Mouse (Mus musculus) T-helper 2 cell (primary cell): ENCODE measurements around the gene Rpl29.

Experiments
- in situ Hi-C: fragments of 300-600 bp; cut with MboI, MseI; formaldehyde crosslinking; loops from one replicate; pipeline ENCODE4 v1.15.1; 2025; ENCODE audit warnings: high pct_unique_total_duplicates

Rpl29 gene

DNA sequence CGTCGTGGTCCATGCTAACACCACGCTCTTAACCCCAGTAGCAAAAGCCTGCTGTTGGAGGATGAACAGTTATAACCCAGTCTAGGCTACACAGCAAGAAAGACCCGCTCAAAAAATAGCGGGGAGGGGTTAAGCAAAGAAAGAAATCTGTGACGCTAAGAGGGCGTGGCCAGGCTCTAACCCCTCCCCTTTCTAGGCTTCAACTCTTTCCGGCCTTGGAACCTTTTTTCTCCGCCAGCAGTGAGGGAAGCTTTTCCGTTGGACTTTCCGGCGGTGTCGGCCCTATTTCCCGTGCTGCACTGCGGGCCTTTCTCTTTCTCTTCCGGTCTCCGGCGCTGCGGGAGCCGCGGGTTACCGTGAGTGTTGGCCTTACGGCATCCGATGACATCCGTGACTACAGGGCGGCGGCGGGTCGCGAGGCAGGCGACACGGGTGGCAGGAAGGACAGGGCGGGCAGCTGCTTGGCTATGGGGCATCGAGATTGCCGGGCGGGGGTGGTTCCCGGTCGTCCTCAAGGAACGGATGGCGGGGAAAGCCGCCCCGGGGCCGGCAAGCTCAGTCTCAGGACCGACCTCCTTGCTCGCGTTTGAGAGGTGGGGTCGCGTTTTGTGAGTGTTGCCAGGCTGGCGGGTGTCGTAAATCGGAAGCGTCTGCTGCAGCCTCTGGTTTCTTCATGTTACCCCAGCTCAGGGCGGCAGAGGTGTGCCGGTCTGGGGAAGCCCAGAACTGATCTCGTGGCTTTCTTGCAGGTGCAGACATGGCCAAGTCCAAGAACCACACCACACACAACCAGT, at the start of gene Rpl29:
Gene Rpl29, plus strand, starts transcription at position 234 of the 794 bp plus-strand sequence.
- in situ Hi-C loops = loop anchor here (5.0 kb wide), 1 partner anchor 62 kb away; the partner anchor contains the start of gene Dusp7

DNA sequence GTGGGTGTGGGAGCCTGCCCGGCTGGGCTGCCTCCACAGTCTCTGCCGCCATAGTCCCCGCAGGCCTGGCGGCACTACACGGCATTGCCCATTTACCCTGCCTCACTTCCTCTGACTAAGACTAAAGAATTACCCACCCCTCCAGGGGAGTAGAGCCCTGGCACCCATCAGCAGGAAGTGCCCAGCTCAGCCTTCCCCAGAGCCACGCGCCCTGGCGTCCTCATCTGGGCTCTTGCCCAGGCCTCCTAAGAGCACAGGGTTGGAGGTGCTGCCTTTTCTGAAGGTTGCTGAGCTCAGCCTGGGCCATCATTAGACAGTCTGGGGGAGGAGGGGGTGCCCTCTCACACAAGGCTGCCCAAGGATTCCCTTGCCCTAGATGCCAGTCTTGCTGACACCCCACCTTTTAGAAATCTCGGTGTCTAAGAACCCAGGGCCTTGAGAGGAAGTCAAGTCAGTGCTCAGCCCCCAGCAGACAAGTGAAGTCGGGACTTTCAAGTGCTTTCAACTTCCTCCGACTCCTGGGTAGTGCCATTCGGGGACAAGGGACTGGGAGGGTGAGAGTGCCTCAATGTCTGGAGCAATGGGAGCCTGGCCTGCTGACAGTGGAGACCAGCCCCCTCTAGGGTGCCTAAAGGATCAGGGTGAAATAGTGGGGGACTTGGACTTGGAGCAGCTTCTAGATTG, 42.9 kb upstream of the Rpl29 start:
- in situ Hi-C loops = no loop called here

DNA sequence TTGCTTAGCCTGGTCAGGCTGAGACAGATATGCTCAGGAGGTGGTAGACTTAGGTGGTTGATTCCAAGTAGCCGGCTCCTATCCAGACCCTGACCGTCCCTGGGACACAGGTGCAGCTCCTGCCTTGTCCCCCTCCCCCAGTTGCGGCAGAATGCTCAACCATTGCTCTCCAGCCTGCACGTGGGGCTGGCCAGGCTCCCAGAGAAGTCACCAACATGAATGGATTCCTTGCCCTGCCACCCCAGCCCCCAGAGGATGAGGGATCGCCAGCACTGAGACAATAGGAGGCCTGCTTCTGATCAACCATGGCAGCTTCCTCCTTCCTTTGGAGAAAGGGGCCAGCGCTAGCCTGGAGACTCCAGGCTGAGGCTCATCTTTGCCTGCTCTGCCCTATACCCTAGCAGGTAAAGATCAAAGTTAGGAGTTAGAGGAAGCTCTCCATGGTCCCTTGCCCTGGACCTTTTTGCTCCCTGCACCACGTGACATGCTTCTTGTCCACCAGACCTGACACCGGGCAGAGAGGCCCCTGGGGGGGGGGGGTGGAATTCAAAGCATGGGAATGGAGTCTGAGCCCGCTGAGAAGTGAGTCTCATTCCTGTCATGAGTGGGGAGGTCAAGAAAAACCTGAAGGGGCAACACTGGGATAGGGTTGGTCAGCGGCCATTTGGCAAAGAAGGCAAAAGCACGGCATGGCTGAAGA, 36.3 kb upstream of the Rpl29 start:
- in situ Hi-C loops = no loop called here

DNA sequence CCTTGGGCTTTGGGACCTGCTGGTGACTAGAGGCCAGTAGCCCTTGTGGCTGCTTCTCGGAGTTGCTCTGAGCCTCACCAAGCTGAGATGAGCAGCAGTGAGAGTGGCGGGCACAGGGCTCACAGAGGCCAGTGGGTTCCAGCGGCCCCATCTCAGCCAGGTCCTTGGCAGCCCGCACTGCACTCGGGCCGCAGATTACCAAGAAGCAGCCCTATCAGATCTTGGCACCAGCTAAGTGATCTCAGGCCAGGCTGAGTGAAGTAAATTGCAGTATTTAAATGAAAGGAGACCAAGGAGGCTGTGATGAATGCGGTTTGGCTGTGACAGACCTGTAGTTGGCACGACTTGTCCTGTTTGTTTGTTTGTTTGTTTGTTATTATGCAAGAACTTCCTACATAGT, 35.7 kb upstream of the Rpl29 start:
- in situ Hi-C loops = no loop called here

DNA sequence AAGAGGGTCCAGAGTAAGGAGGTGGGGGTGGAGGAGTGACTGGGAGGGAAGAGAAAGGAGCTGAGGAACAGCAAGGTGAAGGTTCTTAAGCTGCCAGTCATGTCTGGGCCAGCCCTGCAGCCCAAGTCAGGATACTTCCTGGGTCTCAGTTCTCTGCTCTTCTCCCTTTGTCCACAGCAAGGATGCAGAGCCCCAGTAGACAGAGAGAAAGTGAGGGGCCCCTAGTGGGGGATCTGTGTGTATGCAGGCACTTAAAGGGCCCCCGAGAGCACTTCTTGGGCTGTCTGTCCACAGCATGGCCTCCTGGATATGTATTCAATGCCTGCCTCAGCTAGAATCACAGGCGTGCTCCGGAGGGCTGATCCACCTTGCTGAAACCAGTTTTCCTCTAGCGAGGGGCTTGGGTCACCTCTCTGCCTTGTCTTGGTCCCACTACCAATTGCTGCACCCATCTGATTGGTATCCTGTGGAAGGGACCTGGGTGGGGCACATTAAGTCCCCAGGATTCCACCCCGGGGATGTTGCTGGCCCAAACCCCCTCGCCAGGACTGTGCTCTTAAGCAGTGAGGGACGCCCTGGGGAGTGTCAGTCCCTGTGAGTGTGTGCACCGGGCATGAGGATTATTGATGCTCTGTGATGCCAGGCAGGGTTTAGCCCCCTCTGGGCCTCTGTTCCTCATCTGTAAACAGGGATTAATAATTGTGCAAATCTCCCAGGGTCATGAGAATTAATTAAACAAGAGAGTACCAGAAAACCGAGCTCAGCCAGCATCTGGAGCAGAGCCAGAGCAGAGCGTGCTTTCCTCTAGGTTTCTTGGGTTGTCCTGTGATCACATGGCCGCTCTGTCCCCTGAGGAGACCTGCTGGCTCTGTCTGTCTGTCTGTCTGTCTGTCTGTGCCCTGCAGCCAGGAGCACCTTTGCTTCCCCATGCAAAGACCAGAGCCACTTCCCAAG, 34.3 kb upstream of the Rpl29 start:
- in situ Hi-C loops = no loop called here

DNA sequence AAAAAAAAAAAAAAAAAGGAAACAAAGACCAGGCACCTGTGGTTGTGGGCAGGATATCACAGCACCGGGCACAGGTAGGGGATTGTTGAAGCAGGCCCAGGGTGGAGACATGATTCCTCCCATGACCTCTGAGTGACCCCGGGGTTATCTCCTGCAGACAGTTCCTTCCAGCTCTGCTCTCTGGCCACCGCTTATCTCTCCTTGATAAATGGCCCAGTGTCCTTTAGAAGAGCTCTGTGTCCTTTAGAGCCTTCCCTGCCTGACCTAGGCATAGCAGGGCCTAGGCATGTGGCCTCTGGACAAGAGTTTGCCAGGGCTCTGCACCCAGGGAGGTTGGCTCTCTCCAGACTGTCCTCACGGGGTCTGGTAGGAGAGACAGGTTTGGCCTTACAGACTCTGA, 31.5 kb upstream of the Rpl29 start:
- in situ Hi-C loops = no loop called here

DNA sequence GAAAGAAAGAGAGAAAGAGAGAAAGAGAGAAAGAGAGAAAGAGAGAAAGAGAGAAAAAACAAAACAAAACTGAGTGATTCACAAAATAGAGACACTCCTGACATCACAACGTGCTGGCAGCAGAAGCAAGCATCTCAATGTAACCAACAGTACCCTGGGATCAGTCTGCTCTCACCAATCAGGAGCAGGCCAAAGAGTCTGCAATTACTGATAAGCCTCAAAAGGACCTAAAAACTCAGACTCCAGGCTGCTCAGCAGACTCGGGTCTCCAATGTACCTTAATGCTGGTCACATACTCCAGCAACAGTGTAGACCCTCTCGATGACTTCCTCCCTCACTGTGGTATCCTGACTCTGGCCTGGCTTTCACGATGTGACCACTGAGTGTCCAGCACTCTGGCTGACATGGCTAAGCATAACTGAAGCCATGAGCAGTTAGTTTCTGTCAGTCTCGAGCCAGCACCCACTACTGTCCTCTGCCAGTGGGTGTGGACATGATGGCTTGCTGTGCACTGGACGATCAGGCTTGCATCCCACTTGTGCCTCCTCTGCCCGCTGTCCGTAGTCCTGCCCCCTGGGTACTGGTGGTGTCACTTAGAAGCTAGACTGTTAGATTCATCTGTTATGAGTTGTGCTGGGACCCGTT, 30.5 kb upstream of the Rpl29 start:
- in situ Hi-C loops = no loop called here

DNA sequence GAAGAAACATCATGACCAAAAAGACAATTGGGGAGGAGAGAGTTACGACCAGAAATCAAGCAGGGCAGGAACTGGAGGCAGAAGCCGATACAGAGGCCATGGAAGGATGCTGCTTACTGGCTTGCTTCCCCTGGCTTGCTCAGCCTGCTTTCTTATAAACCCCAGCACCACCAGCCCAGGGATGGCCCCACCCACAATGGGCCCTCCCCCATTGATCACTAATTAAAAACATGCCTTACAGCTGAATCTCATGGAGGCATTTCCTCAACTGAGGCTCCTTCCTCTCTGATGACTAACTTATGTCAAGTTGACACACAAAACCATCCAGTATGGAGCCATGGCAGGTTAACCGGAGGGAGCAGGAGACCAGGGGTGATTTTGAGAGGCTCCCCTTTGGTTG, 29.4 kb upstream of the Rpl29 start:
- in situ Hi-C loops = no loop called here

DNA sequence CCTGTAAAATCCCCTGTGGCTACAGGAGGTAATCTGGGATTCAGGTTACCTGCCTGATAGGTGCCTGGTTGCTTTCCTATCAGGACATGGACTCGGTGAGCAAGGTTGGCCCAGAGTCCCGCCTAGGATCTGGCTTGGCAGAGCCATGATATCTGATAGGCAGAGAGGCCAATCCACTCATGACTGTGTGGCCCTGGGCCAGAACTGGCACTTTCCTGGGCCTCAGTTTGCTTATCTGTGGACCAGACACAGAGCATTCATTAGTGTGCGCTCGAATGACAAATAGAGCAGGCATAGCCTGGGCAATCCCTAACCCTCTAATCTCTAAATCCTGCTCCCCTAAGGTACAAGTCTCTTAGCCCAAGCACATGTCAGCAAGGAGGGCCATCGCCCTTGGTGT, 27.1 kb upstream of the Rpl29 start:
- in situ Hi-C loops = no loop called here

DNA sequence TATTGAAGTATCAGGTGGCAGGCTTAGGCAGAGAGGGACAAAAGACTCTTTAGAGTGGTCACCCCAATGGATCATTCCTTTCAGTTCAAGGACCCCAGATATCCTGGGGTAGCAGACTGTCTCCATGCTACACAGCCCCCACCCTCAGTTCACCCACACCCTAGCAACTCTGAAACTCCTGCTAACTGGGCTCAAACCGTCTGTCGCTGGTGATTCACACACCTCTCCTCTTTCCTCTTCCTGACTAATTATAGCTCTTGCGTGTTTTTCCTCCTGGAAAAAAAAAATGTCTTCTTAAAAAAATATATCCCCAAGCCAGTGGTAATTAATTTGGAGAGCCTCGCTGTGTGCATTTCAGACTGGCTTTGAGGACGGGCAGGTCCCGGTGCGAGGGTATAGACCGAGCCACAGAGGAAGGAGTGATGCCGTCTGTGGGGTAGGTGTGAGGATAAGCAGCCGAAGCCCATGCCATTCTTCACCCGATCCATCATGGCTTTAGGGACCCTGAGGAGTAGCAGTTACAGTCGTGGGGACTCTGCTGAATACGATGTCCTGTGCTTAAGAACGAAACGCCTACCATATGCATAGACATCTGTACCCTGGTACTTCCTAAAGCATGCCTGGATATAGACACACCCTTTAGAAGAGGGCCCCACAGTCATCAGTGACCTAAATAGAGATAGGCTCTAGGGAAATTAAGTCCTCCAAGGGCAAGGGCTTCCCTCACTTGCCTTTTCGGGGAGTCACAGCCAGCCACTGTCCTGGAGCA, 26.5 kb upstream of the Rpl29 start:
- in situ Hi-C loops = no loop called here

DNA sequence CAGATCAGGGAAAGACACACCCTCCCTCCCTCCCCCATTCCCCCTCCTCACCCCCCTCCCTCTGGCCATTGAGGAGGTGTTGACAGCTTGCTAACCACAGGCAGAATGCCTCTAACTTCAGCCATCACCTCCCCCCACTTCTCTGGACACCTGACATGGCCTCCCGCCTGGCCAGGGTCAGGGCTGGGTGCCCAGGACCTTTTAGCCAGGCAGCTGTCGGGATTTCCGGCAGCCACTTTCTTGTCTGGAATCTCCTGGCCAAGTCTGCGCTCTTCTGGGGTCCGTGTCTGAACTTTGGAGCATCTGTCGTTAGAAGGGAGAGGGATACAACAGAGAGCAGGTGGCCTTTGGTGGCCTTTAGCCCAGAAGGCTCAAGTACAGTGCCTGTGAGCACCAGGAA, 24.0 kb upstream of the Rpl29 start:
- in situ Hi-C loops = loop anchor here (5.0 kb wide), 1 partner anchor 53 kb away; no protein-coding TSS in a partner anchor

DNA sequence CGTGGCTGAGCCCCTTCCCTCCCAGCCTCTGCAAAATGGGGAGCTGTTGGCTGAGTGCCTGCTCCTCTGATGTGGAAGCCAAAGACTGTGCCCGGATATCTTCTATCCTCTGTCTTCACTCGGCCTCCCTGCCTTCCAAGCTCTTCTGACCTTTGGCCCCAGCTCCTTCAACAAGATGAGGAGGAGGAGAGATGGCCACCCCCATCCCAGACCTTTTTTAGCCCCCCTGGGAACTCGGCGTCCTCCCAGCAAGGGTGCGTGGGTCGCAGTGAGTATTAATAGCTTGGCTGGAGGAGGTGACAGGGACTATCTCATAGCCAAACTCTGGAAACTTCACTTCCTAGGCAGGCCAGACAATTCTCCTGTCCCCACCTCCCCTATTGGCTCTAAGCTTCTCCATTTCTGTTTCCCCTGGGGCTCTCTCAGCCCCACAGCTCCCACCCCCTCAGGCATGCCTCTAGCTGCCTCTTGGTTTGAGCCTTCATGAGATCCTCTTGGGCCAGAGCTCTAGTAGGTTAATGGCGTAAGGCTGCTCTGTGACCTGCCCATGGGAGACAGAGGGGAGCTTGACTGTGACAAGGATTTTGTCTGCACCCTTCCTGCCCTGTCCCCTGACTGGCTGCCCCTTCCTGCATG, 22.7 kb upstream of the Rpl29 start:
- in situ Hi-C loops = loop anchor here (5.0 kb wide), 1 partner anchor 54 kb away; no protein-coding TSS in a partner anchor

DNA sequence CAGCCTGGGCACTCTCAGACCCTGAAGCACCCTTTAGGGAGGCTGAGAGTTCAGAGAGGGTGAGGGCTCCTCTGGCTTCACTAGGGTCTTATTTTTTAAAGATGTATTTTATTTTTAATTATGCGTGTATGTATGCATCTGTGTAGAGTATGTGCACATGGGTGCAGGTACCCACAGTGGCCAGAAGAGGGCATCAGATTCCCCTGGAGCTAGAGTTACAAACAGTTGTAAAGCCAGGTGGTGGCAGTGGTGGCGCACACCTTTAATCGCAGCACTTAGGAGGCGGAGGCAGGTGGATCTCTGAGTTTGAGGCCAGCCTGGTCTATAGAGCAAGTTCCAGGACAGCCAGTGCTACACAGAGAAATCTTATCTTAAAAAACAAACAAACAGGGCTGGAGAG, 20.2 kb upstream of the Rpl29 start:
- in situ Hi-C loops = loop anchor here (5.0 kb wide), 1 partner anchor 57 kb away; no protein-coding TSS in a partner anchor

DNA sequence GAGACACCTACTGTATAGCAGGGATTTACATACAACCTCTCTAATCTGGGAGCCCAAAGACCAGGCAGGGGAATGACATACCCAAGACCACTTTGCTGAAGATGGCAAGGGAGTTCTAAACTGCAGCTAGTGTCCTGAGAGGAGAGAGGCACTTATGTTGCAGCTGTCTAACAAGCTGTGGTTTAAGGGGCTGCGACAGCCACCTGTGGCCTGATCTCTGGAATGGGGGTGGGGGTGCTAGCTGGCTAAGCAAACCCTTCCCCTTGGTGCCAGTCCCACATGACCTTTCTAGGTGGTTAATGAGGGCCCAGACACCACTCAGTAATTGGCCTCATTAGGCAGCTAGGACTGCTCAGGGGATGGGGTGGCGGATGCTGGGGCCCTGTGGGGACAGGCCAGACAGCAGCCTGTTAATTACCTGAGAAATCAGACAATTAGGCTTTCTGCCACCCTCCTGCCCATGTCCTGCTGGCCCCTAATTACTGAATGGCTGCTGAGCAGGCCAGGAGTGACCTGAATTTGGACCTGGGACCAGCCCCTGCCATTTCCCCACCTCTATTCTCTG, 19.1 kb upstream of the Rpl29 start:
- in situ Hi-C loops = no loop called here

DNA sequence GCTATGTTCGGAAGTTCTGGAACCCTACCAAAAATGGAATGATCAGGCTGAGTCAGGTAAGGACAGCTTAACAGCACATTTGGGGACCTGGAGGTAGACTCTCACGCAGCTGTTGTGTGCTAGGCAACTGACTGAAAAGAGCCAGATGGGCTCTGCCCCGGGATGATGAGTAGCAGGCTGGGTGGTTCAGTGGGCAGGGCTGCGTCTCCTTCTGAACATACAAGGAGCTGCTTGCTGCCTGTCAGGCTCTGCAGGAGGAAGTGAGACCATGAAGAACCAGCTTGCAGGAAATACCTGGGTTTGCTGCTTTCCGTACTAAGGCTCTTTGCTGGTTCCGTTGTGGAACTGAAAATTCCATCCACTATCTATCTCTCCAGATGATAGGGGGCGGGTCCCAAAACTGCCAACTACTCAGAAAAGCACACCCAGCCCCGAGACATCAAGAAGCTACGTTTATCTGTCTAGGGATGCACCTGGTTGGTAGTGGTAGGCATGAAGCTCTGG, 18.1 kb upstream of the Rpl29 start:
- in situ Hi-C loops = no loop called here

DNA sequence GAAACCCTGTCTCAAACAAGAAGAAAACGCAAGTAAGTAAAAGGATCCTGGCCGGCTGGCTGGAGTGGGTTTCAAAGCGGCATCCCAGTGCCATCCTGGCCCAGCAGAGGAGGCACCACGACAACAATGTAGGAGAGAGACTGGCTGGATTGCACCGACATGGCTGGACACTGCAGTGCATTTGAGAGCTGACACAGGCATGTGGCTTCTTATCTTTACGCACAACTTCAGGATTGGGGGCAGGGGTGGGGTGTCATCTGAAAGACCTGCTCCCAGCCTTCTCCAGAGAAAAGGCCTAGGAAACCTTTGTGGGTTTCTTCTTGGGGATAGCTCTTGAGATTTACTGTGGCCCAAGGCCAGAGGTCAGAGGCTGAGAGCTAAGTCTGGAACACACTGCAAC, 17.5 kb upstream of the Rpl29 start:
- in situ Hi-C loops = no loop called here

DNA sequence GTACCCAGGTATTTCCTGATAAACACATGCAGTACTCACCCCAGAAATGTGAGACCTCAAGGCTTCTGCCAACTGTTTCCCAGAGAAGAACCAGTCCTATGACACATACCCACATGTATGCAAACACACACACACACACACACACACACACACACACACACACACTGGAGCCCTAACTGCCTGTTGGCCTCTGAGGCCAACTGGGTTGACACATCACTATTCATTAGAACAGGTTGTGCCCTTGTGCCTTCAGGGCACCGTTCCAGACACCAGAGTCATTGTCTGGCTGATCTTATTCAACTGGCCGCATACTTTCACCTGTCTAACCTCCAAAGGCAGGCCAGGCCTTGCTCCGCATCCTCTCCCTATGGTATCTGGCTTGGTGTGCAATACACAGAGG, 17.0 kb upstream of the Rpl29 start:
- in situ Hi-C loops = no loop called here

DNA sequence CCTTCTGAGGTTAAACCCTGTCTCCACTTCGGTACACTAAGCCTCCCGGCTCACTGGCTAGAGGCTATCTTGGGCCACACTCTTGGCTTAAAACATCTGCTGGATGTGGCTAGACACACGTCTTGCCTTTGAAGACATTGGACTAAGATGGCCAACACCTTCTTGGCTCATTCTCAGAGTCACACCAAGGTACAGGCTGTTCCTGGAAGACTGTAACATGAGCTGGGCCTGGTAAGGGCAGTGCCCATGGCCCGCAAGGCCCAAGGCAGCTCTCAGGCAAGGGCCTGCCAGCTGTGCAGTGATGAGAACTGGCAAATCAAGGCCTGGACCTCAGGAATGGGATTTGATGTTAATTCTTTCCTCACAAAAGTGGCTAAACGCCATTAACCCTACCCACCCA, 15.6 kb upstream of the Rpl29 start:
- in situ Hi-C loops = no loop called here

DNA sequence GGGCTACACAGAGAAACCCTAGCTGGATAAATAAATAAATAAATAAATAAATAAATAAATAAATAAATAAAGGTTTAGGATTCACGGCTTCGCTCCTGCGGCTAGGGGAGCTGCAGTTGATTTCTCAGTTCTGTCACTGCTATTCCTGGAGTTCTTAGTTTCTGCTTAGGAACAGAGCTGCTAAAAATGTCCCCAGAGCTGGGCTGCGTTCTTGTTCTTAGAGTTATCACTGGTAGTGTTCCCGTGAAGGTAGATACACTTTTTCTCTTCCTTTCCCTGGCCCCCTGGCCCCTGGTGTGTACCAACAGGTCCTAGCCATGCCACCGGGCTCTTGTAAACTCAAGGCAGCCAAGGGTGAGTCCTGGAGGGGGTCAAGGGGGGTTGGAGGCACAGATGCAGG, 12.4 kb upstream of the Rpl29 start:
- in situ Hi-C loops = loop anchor here (5.0 kb wide), 1 partner anchor 110 kb away; no protein-coding TSS in a partner anchor
